8 mouse cellular contexts compared by ENCODE assay signal in genomic region chr3:96728634-96729402, GRCm38 (mm10). TPM values are rescaled to one million over a fixed set of nuclear protein-coding genes. Genes with fewer than 3 reads are reported as not detected.
DNase-seq lines count a peak whose midpoint lies in the region; ATAC-seq and TF ChIP-seq lines count a peak whose summit lies in the region.

No protein-coding gene starts in this region.

- no peaks in the 10 kb centered on the region for H3K27me3 ChIP-seq in testis, adult 2 months (ENCODE audit: control insufficient read depth, insufficient read depth, low read length)
- H3K27me3 ChIP-seq in limb, embryonic 14.5 days (ENCODE audit: control insufficient read depth, insufficient read depth, low read length) = no peaks in the 10 kb centered on the region
- H3K27me3 ChIP-seq in stomach, postnatal 0 days (ENCODE audit: control insufficient read depth, insufficient read depth, low read length) = no peaks in the 10 kb centered on the region

- H3K4me2 ChIP-seq in limb, embryonic 14.5 days (replicated peaks; ENCODE audit: low read depth, low read length, severe bottlenecking) = peak overlapping the region; percentile 63
- peak overlapping the region; percentile 55 for H3K4me2 ChIP-seq in stomach, postnatal 0 days (replicated peaks; ENCODE audit: low read depth)

- no peaks in the 10 kb centered on the region for H3K36me3 ChIP-seq in testis, adult 2 months (ENCODE audit: control insufficient read depth, insufficient read depth, low read length)
- H3K36me3 ChIP-seq in limb, embryonic 14.5 days (ENCODE audit: control insufficient read depth, insufficient read depth, low read length) = peaks cover 8% of the 10 kb centered on the region; the same call in 1 of the 2 replicates
- H3K36me3 ChIP-seq in stomach, postnatal 0 days (ENCODE audit: control insufficient read depth, insufficient read depth, low read length) = no peaks in the 10 kb centered on the region

- peak overlapping the region; percentile 92; the same call in 1 of the 2 replicates for H3K4me3 ChIP-seq in testis, adult 2 months (ENCODE audit: control insufficient read depth, low read depth, low read length)
- peak overlapping the region; percentile 74 for H3K4me3 ChIP-seq in limb, embryonic 14.5 days (replicated peaks; ENCODE audit: low read length)
- H3K4me3 ChIP-seq in stomach, postnatal 0 days (ENCODE audit: low read depth, low read length) = peak overlapping the region; percentile 88

- H3K9ac ChIP-seq in limb, embryonic 14.5 days (ENCODE audit: low read depth, low read length, severe bottlenecking) = peak overlapping the region; percentile 77
- peak overlapping the region; percentile 84; the same call in 1 of the 2 replicates for H3K9ac ChIP-seq in stomach, postnatal 0 days (ENCODE audit: low read length)

- WGBS in limb, embryonic 14.5 days = 35% methylated on average over 7 of the region's 7 CpGs
- WGBS in stomach, postnatal 0 days = 34% methylated on average over 7 of the region's 7 CpGs

- DNase-seq in frontal cortex, postnatal 10 days (ENCODE audit: low spot score in 2 of 2) = no peak
- DNase-seq in testis, postnatal 10 days (ENCODE audit: low spot score) = no peak
- DNase-seq in limb, embryonic 14.5 days (ENCODE audit: low spot score) = no peak
- DNase-seq in stomach, postnatal 0 days (ENCODE audit: low spot score) = no peak
- DNase-seq in adrenal gland, adult 2 months = no peak
- no peak for DNase-seq in ovary, adult 18-20 months (ENCODE audit: low spot score)

- ATAC-seq in frontal cortex, adult (ENCODE audit: low TSS enrichment) = peak; percentile 18; the same call in 1 of the 2 replicates
- ATAC-seq in limb, embryonic 14.5 days (ENCODE audit: low FRiP score, low read depth) = no peak
- no peak for ATAC-seq in stomach, postnatal 0 days (ENCODE audit: low FRiP score, low TSS enrichment)

- no peaks in the 10 kb centered on the region for H3K9me3 ChIP-seq in limb, embryonic 14.5 days (ENCODE audit: control insufficient read depth, low read length)
- no peaks in the 10 kb centered on the region for H3K9me3 ChIP-seq in stomach, postnatal 0 days (ENCODE audit: control insufficient read depth, low read length)

- H3K4me1 ChIP-seq in testis, adult 2 months (ENCODE audit: control insufficient read depth, insufficient read depth, low read length) = peaks cover 5% of the 10 kb centered on the region
- H3K4me1 ChIP-seq in limb, embryonic 14.5 days (ENCODE audit: control insufficient read depth, insufficient read depth, low read length) = peaks cover 11% of the 10 kb centered on the region
- no peaks in the 10 kb centered on the region for H3K4me1 ChIP-seq in stomach, postnatal 0 days (replicated peaks; ENCODE audit: control insufficient read depth, insufficient read depth)

- no peak for TF ChIP-seq EP300 in stomach, postnatal 0 days (optimal IDR thresholded peaks at IDR 0.05)

- H3K27ac ChIP-seq in testis, adult 2 months (ENCODE audit: control insufficient read depth, insufficient read depth, low read depth, low read length) = peak overlapping the region; percentile 87; the same call in 1 of the 2 replicates
- peak overlapping the region; percentile 65; the same call in 1 of the 2 replicates for H3K27ac ChIP-seq in limb, embryonic 14.5 days (replicated peaks; ENCODE audit: low read depth, low read length)
- no peak overlapping the region; the same call in 1 of the 2 replicates for H3K27ac ChIP-seq in stomach, postnatal 0 days (replicated peaks)

- no peak for TF ChIP-seq POLR2A in testis, adult 2 months (IDR thresholded peaks at IDR 0.05; ENCODE audit: control insufficient read depth, low read depth, low read length)
- TF ChIP-seq POLR2A in limb, embryonic 14.5 days (IDR thresholded peaks at IDR 0.05; ENCODE audit: borderline replicate concordance, extremely low read depth, insufficient read depth, insufficient read length) = no peak

- TF ChIP-seq CTCF in testis, adult 2 months (IDR thresholded peaks at IDR 0.05; ENCODE audit: control insufficient read depth, insufficient read depth, insufficient replicate concordance, low read depth, low read length) = no peak
- TF ChIP-seq CTCF in stomach, postnatal 0 days (IDR thresholded peaks at IDR 0.05; ENCODE audit: low read depth) = no peak

RNA-seq across cellular contexts. Expression of gene Rnf115, which starts 1.4 kb away (rescaled TPM):
- 8.4 and 9.4 TPM in 2 replicates for polyA plus RNA-seq in testis, adult 2 months (2012; rRNA removed)
- polyA plus RNA-seq in limb, embryonic 14.5 days (2012; rRNA removed) = 24.4 and 27.1 TPM in 2 replicates
- polyA plus RNA-seq in limb, embryonic 14.5 days (2014; fragmentation: Nextera tagmentation; extraction: Ambion mirVana) = 46.1 and 46.4 TPM in 2 replicates
- polyA plus RNA-seq in stomach, postnatal 0 days (2015; fragmentation: Nextera tagmentation; extraction: Ambion mirVana) = 27.3 and 28.7 TPM in 2 replicates
- 10 to 100 TPM; 39.4 to 46.5 TPM for total RNA-seq in adrenal gland, adult 2 months (2021)
- polyA plus RNA-seq in adrenal gland, adult 2 months (2012; rRNA removed) = 9.9 and 12.5 TPM in 2 replicates

RNA-seq across cellular contexts. Expression of gene Polr3c, which starts 1.4 kb away (rescaled TPM):
- 40.1 and 40.4 TPM in 2 replicates for polyA plus RNA-seq in testis, adult 2 months (2012; rRNA removed)
- 40.5 and 41.0 TPM in 2 replicates for polyA plus RNA-seq in limb, embryonic 14.5 days (2012; rRNA removed)
- polyA plus RNA-seq in limb, embryonic 14.5 days (2014; fragmentation: Nextera tagmentation; extraction: Ambion mirVana) = 23.3 and 26.3 TPM in 2 replicates
- 19.4 and 20.3 TPM in 2 replicates for polyA plus RNA-seq in stomach, postnatal 0 days (2015; fragmentation: Nextera tagmentation; extraction: Ambion mirVana)
- total RNA-seq in adrenal gland, adult 2 months (2021) = 10 to 100 TPM; 28.9 to 32.8 TPM
- polyA plus RNA-seq in adrenal gland, adult 2 months (2012; rRNA removed) = 14.1 and 19.9 TPM in 2 replicates

RNA-seq across cellular contexts. Expression of gene Nudt17, which starts 20.5 kb away (rescaled TPM):
- 2.1 TPM in 2 replicates for polyA plus RNA-seq in testis, adult 2 months (2012; rRNA removed)
- polyA plus RNA-seq in limb, embryonic 14.5 days (2012; rRNA removed) = 8.3 and 9.8 TPM in 2 replicates
- 13.5 and 14.6 TPM in 2 replicates for polyA plus RNA-seq in limb, embryonic 14.5 days (2014; fragmentation: Nextera tagmentation; extraction: Ambion mirVana)
- 7.5 and 8.2 TPM in 2 replicates for polyA plus RNA-seq in stomach, postnatal 0 days (2015; fragmentation: Nextera tagmentation; extraction: Ambion mirVana)
- 1 to 10 TPM in 1 of 2 experiments, under 1 TPM in 1; 0.95 to 1.1 TPM for total RNA-seq in adrenal gland, adult 2 months (2021)
- 2.3 and 2.5 TPM in 2 replicates for polyA plus RNA-seq in adrenal gland, adult 2 months (2012; rRNA removed)

RNA-seq across cellular contexts. Expression of gene Pias3, which starts 32.6 kb away (rescaled TPM):
- 6.9 and 7.2 TPM in 2 replicates for polyA plus RNA-seq in testis, adult 2 months (2012; rRNA removed)
- polyA plus RNA-seq in limb, embryonic 14.5 days (2012; rRNA removed) = 100 and 112 TPM in 2 replicates
- polyA plus RNA-seq in limb, embryonic 14.5 days (2014; fragmentation: Nextera tagmentation; extraction: Ambion mirVana) = 52.2 and 53.4 TPM in 2 replicates
- 23.4 and 27.1 TPM in 2 replicates for polyA plus RNA-seq in stomach, postnatal 0 days (2015; fragmentation: Nextera tagmentation; extraction: Ambion mirVana)
- 10 to 100 TPM; 20.3 to 24.5 TPM for total RNA-seq in adrenal gland, adult 2 months (2021)
- polyA plus RNA-seq in adrenal gland, adult 2 months (2012; rRNA removed) = 38.9 and 43.9 TPM in 2 replicates

RNA-seq across cellular contexts. Expression of gene Ankrd35, which starts 58.9 kb away (rescaled TPM):
- polyA plus RNA-seq in testis, adult 2 months (2012; rRNA removed) = 0.48 and 0.52 TPM in 2 replicates
- polyA plus RNA-seq in limb, embryonic 14.5 days (2012; rRNA removed) = 1.9 and 3.7 TPM in 2 replicates
- 2.7 and 4.2 TPM in 2 replicates for polyA plus RNA-seq in limb, embryonic 14.5 days (2014; fragmentation: Nextera tagmentation; extraction: Ambion mirVana)
- polyA plus RNA-seq in stomach, postnatal 0 days (2015; fragmentation: Nextera tagmentation; extraction: Ambion mirVana) = 5.5 and 6.2 TPM in 2 replicates
- 1 to 10 TPM; 3.0 to 4.6 TPM for total RNA-seq in adrenal gland, adult 2 months (2021)
- polyA plus RNA-seq in adrenal gland, adult 2 months (2012; rRNA removed) = 1.5 and 3.3 TPM in 2 replicates
